Mouse (Mus musculus) kidney, adult 2 months (tissue): ENCODE measurements around the gene Mylk.

ENCODE experiments used
- CTCF ChIP-seq: fragments of 200-500 bp; conservative IDR thresholded peaks from 2 replicates; pipeline ENCODE4 v1.5.1; 2011; ENCODE audit warnings: low read depth, mild to moderate bottlenecking, control low read depth, low read length, moderate library complexity, mixed read lengths; ENCODE audit not compliant: insufficient read depth, insufficient read length
- POLR2A ChIP-seq: fragments of 200-500 bp; IDR thresholded peaks from one replicate; pipeline ENCODE4 v1.6.1; 2011; ENCODE audit warnings: low read depth, low read length, control low read depth

DNA sequence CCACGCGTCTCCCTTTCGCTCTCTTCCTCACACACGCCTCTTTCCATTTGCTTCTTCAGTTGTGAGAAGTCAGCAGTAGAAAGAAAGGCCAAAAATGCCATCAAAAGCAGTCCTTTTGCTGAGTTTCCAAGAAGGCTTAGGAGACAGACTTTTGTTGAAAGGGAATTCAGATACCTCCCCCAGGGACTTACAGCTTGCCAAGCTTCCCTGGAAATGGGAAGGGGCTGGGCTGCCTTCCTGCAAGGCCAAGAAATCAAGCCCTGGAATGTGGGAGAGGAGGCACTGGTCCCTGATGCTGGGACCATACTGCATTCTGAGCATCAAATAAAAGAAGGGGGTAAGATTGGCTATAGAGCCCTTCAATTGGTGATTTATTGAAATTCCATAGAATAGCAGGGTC is 159.9 kb downstream of the Mylk start:
- no peak for TF ChIP-seq POLR2A
- no peak for TF ChIP-seq CTCF
